Mouse (Mus musculus): ENCODE results near the gene Tab2.
"Not testable (repeated sequence)": the region's sequence is repeated elsewhere in the genome, so short reads cannot be mapped to it uniquely, and the experiment has no call there.

Tab2 gene

GRCm38 (mm10) chr10:7883524-7883923 is 72.5 kb downstream of the Tab2 start:
- DNase-seq = peak; percentile 84 to 85

DNA sequence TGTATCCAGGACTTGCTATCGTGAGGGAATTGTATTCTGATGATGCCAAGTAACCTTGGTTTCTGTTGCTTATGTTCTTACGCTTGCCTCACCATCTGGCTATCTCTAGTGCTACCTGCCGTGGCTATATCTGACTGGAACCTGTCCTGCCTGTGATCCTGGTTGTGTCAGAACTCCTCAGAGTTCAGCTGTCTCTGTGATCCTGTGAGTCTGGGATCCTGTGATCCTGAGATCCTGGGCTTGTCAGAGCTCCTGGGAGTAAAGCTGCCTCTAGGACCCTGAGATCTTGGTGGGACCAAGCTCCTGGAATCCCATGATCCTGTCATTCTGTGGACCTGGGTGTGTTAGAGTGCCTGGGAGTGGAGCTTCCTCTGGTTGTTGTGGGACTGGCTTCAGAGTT is 74.1 kb downstream of the Tab2 start:
- DNase-seq = no peak

DNA sequence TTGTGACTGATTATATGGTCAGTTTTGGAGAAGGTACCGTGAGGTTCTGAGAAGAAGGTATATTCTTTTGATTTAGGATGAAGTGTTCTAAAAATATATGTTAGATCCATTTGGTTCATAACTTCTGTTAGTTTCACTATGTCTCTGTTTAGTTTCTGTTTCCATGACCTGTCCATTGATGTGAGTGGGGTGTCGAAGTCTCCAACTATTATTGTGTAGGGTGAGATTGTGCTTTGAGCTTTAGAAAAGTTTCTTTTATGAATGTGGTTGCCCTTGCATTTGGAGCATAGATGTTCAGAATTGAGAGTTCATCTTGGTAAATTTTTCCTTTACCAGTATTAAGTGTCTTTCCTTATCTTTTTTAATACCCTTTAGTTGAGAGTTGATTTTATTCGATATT is 75.7 kb downstream of the Tab2 start:
- not testable (repeated sequence) for DNase-seq

- no peak for DNase-seq
Measured at GRCm38 (mm10) chr10:7874194-7874593, 81.8 kb downstream of the Tab2 start.

DNA sequence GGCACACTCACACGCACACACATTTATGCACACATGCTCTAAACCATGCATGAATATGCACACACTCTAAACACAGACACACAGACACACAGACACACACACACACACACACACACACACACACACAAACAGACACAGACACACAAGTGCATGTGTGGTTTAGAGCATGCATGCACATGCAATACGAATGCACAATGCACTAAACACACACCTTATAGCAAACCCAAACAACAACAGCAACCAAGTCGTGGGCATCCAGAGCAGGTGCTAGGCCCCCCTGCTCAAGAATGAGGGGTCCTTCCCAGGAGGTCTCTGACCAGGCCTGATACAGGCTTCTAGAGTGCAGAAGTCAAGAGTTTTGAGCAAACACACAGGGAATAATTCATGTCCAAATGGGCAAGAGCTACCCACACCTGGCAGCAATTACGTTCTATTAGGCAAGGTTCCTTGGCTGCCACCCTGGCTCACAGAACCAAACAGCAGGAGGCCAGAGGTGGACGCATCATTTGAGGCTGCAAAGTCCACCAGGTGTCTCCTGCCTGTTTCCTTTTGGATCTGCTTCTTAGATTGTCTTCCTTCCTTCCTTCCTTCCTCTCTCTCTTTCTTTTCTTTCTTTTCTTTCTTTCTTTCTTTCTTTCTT is 84.5 kb downstream of the Tab2 start:
- DNase-seq = no peak

- DNase-seq = peak; percentile 41 to 57
Measured at GRCm38 (mm10) chr10:7870571-7871315, 85.3 kb downstream of the Tab2 start.

DNA sequence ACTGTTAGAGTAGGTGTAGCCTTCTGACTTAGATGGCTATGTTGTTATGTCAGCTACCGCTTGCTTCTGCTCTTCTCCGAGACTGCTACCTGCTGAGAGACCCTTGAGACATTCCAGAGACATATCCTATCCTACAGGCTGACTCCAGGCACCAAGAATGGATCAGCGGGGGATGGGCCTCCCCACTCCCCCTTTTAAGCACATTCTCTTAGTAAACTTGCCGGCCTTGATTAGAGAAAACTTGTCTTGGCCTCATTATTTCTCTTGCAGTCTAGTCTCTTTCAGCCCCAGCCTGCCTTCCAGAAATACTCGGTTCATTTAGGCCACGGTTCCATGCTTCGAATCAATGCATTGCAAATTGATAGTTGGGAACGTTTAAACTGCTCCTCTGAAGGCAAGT is 86.3 kb downstream of the Tab2 start:
- no peak for DNase-seq

GRCm38 (mm10) chr10:7867666-7868030 is 88.4 kb downstream of the Tab2 start:
- DNase-seq = peak in 1 of 2 experiments; percentile 26

DNA sequence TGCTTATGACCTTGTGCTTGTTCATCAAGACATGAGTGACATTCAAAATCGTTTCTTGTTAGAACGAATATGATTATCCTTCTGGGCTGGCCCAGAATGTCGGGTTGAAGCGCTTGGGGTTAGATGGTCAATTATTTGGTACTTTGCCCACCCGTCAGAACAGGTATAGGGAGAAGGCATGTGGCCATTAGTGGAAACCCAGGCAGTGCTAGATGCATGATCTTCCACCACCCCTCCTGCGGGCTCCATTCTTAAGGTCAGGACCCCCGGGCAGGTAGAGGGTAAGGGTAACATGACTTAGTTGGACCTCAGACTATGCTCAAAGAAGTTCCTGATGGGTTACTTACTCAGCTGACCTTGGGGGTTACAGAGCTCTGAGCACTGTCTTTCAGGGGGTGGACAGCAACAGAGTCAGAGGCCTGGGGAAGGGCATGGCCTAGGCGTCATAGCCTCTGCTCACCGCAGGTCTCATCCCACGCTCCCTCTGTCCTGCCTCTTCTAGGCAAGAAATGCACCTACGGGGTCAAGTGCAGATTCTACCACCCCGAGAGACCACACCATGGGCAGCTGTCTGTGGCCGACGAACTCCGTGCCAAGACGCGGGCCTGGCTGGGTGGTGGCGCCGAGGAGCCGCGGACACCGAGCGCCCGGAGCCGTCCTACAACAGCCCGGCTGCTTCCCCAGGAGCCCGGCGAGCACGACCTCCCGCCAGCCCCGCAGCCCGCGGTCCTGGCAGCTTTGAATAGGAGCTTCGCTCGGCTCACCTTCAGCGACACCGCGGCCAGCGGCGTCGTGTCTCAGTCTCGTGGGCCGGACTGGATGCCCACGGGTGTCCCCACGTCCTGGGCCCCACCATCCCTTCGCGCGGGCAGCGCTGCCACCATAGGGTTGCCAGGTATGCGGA is 89.0 kb downstream of the Tab2 start:
- DNase-seq = peak; percentile 68 to 73

DNA sequence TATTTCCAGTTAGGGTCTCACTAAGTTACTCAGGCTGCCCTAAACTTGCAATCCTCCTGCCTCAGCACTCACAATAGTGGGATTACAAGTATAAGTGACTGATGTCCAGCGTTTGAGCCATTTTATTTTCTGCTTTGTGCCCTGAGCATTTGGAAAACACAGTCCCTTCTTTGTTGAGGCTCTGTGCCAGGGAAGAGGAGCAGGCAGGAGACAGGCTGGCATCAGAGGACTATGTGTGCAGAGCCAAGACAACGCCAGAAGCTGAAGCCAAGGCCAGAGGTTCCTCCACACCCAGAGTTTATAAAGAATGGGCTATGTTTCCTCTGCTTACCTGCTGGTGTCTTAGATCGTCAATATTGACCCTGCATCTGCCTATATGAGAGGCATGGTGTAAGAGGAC is 91.2 kb downstream of the Tab2 start:
- no peak for DNase-seq

DNA sequence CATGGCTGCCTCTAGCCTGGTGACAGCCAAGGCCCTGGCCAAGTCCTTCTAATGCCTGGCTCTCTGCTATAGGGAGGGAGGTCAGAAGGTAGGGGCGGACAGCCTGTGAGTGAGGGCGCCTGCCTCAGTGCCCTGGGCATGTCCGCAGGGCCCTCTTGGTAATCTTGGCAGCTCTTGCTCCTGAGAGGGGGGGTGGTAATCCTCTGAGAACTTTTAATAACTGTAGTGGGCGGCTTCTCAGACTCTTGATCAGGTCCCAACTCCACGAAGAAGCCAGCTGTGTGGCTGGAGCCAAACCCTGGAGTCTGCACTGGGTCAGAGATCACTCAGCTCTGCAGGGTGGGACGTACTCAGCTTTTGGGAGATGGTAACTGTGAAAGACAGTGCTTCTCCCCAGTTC is 91.8 kb downstream of the Tab2 start:
- DNase-seq = no peak

GRCm38 (mm10) chr10:7863411-7863810 is 92.6 kb downstream of the Tab2 start:
- DNase-seq = no peak

DNA sequence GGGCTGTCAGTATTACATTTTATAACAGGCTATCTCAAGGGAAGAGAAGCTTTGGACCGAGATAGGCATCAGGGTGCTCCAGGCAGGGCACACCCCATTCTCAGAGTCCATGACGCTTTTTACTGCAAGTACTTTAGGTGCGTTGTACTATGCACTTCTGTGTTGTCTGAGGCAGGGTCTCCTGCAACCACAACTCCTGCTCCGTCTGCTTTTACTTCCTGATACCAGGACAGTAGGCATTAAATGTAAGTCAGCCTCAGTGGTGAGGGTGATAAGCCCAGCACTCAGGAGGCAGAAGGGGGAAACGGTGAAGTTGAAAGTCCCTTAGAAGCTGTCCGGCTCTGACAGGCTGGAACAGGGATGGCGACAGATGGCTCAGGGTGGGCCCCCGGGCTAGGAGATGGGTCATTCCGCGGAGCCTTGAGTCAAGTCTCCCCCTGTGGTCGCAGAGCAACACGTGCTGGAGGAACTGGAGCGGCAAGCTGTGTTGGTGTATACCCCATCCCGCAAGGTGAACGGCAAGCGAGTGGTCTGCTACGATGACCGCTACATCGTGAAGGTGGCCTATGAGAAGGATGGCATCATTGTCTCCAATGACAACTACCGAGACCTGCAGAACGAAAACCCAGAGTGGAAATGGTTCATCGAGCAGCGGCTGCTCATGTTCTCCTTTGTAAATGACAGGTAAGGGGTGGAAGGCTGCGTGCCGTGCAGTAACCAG is 93.9 kb downstream of the Tab2 start:
- DNase-seq = no peak

DNA sequence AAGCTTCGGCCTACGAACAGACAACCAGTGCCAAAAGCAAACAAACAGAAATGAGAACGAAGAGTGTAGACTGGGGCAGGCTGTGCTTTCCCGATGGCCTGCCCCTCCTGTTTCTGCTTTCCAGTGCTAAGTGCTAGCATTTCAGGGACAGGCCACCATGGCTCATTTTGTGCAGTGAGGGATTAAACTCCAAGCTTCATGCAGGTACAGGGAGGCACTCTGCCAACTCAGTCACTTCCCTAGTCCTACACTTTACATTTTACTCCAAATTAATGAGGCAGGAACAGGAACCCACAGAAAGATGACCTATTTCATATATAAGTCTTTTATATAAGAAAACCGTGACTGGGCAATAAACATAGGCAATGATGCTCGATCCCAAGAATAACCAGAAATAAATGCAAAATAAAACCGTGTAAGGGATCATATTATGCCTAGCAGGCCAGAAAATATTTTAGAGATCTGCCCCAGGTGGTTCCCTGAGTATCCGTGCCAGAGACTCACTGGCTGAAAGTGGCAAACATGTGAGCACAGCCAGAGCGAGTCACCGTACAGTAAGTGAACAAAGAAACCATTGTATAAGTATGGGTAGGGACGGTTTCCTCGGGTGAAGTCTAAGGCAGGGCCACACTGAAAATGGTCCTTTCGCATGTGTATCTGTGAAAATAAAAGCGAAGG is 94.6 kb downstream of the Tab2 start:
- no peak for DNase-seq

DNA sequence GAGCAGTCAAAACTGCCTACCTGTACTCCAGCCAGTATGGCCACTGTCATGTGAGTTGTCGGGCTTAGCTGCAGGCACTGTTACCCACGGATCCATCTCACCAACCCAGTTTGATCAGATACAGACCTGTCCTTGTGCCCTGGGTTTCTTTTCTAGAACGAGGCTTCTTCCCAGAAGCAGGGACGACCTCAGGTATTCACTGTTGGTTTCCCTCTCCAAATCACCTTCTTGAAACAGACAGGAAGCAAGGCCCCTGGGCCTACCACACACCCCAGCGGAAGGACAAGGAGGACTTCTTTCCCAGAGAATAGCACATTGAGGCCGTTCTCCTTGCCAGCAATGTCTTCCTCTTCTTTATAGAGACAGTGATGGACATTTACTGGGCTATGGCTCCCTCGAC is 95.5 kb downstream of the Tab2 start:
- DNase-seq = no peak

All from kidney, postnatal 4 days (tissue).